Mouse (Mus musculus) myocyte (in vitro differentiated cells): Measurements from ENCODE around the gene Pdrg1. TPM values are rescaled to one million over a fixed set of nuclear protein-coding genes. Genes with fewer than 3 reads are reported as not detected.

ENCODE experiments used
- H3K27me3 ChIP-seq: one replicate; pipeline ENCODE4 v1.6.1; 2011; ENCODE audit not compliant: control insufficient read depth, insufficient read depth, insufficient read length
- H3K36me3 ChIP-seq: one replicate; pipeline ENCODE4 v1.6.1; 2011; ENCODE audit not compliant: control insufficient read depth, insufficient read depth
- H3K4me2 ChIP-seq: one replicate; pipeline ENCODE4 v1.6.1; 2011; ENCODE audit warnings: low read depth, control low read depth
- H3K4me3 ChIP-seq: one replicate; pipeline ENCODE4 v1.5.1; 2011; ENCODE audit warnings: mild to moderate bottlenecking, control low read depth, moderate library complexity
- H3K79me2 ChIP-seq: one replicate; pipeline ENCODE4 v1.6.1; 2011; ENCODE audit not compliant: control insufficient read depth, insufficient read depth
- H3ac ChIP-seq: one replicate; pipeline ENCODE4 v1.6.1; 2011; ENCODE audit not compliant: control insufficient read depth, insufficient read length
- CEBPB ChIP-seq: IDR thresholded peaks from 2 replicates; pipeline ENCODE4 v1.6.1; 2011; ENCODE audit warnings: mild to moderate bottlenecking, moderate library complexity; ENCODE audit not compliant: poor library complexity, insufficient read depth, severe bottlenecking
- E2F4 ChIP-seq: IDR thresholded peaks from one replicate; pipeline ENCODE4 v1.6.1; 2011; ENCODE audit warnings: mild to moderate bottlenecking, control low read depth, moderate library complexity; ENCODE audit not compliant: insufficient read depth
- MAX ChIP-seq: IDR thresholded peaks from one replicate; pipeline ENCODE4 v1.6.1; 2011; ENCODE audit warnings: low read depth, mild to moderate bottlenecking, control low read depth
- MYOD1 ChIP-seq, 3 experiments: IDR thresholded peaks; one replicate each; pipeline ENCODE4 v1.6.1; 2011; ENCODE audit warnings: control low read depth in 2 of 3, low read depth in 2 of 3, mild to moderate bottlenecking in 2 of 3, moderate library complexity in 1 of 3; ENCODE audit not compliant: insufficient read length in 2 of 3, control insufficient read depth in 1 of 3
- MYOG ChIP-seq, 3 experiments: IDR thresholded peaks; one replicate each; pipeline ENCODE4 v1.6.1; 2011; ENCODE audit warnings: control low read depth in 2 of 3, low read depth in 2 of 3, mild to moderate bottlenecking in 2 of 3; ENCODE audit not compliant: insufficient read length in 2 of 3, control insufficient read depth in 1 of 3, insufficient read depth in 1 of 3
- POLR2A ChIP-seq: IDR thresholded peaks from one replicate; pipeline ENCODE4 v1.6.1; 2011; ENCODE audit warnings: low read depth, mild to moderate bottlenecking, control low read depth, moderate library complexity; ENCODE audit not compliant: insufficient read length
- POLR2AphosphoS2 ChIP-seq: IDR thresholded peaks from one replicate; pipeline ENCODE4 v1.6.1; 2011; ENCODE audit warnings: low read depth, control low read depth; ENCODE audit not compliant: insufficient read length
- REST ChIP-seq: IDR thresholded peaks from one replicate; pipeline ENCODE4 v1.6.1; 2011; ENCODE audit warnings: mild to moderate bottlenecking, control low read depth, moderate library complexity; ENCODE audit not compliant: insufficient read depth, insufficient read length
- SRF ChIP-seq: IDR thresholded peaks from one replicate; pipeline ENCODE4 v1.6.1; 2011; ENCODE audit warnings: low read depth; ENCODE audit not compliant: control insufficient read depth, insufficient read length
- TCF12 ChIP-seq: IDR thresholded peaks from one replicate; pipeline ENCODE4 v1.6.1; 2011; ENCODE audit warnings: mild to moderate bottlenecking, control low read depth; ENCODE audit not compliant: poor library complexity, insufficient read depth, severe bottlenecking
- TCF3 ChIP-seq: IDR thresholded peaks from one replicate; pipeline ENCODE4 v1.6.1; 2011; ENCODE audit warnings: low read depth, control low read depth; ENCODE audit not compliant: insufficient read length
- USF1 ChIP-seq: IDR thresholded peaks from one replicate; pipeline ENCODE4 v1.6.1; 2011; ENCODE audit warnings: low read depth, mild to moderate bottlenecking, control low read depth, moderate library complexity
- polyA plus RNA-seq: library from polyadenylated mRNA; unstranded; fragments of >200 nt; fragmentation: generic; extraction: Trizol; gene quantifications from one replicate; pipeline ENCODE4 v1.2.1, GENCODE M21; 2012; ENCODE audit warnings: missing spikeins

Pdrg1 gene
- polyA plus RNA-seq, 1 experiment = 79.6 TPM

DNA sequence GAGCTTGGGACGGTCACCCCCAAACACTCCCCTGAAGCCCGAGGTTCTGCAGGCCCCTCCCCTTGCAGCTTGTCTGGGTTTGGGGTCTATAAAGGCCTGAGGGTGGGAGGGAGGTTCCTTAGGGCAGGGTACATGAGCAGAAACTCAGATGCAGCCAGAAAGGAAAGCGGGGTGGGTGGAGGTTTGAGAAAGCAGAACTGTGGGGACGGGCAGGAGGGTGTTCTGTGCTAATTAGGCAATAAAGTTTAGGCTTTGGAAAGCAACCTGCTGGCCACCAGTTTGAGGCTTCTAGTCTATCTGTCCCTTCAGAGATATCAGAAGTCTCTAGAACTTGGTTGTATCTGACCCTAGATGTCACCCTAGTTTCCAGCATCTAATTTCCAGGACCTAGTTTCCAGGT is 43.1 kb upstream of the Pdrg1 start:
- no peak overlapping the region for H3K4me3 ChIP-seq
- H3K4me2 ChIP-seq = no peak overlapping the region
- H3ac ChIP-seq = no peak overlapping the region
- H3K79me2 ChIP-seq = no peaks in the 10 kb centered on the region
- TF ChIP-seq MYOD1 (IDR thresholded peaks at IDR 0.05; ENCODE audit: control insufficient read depth in 1 of 3, insufficient read length in 2 of 3, low read depth in 2 of 3) = no peak
- TF ChIP-seq POLR2A = no peak
- TF ChIP-seq SRF = no peak
- no peak for TF ChIP-seq E2F4
- no peak for TF ChIP-seq POLR2AphosphoS2
- no peak for TF ChIP-seq TCF3
- H3K27me3 ChIP-seq = peaks cover 63% of the 10 kb centered on the region
- H3K36me3 ChIP-seq = no peaks in the 10 kb centered on the region

DNA sequence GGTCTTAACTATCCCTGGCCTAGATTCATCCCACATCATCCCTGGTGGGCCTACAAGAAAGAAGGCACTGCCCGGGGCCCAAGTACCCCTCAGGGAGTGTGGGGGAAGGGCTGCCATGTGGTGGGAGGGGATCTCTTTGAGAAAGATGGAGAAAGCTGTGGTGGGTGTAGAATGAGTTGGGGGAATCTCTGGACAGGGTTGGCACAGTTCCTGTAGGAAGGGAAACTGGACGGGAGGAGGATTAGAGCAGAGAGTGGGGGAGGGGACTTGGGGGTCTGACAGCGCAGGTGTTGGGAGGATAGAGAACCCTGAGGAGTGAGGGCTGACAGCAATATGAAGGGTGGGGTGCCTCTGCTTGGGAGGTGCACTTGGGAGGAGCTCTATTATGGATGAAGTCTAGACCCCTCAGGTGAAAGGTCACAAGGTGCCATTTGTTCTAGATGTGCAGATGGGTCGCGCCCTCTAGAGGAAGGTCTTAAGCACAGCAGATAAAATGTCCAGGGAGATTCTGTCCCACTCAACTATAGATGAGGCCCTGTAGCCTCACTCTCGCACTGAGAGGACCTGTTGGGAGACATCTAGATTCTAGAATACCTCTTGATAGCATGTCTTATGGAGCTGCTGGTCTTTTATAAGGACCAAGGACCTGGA is 40.2 kb upstream of the Pdrg1 start:
- TF ChIP-seq POLR2AphosphoS2 (no peak), SRF (no peak), MYOD1 (IDR thresholded peaks at IDR 0.05; ENCODE audit: control insufficient read depth in 1 of 3, insufficient read length in 2 of 3, low read depth in 2 of 3) (no peak), TCF3 (no peak), MYOG (IDR thresholded peaks at IDR 0.05; ENCODE audit: control insufficient read depth in 1 of 3, insufficient read depth in 1 of 3, insufficient read length in 2 of 3, low read depth in 2 of 3) (no peak), E2F4 (no peak), REST (no peak), MAX (no peak), POLR2A (no peak), USF1 (no peak), CEBPB (no peak), TCF12 (no peak)
- H3K27me3 ChIP-seq = peaks cover 73% of the 10 kb centered on the region
- H3ac ChIP-seq = no peak overlapping the region
- H3K36me3 ChIP-seq = no peaks in the 10 kb centered on the region
- no peak overlapping the region for H3K4me3 ChIP-seq
- H3K79me2 ChIP-seq = no peaks in the 10 kb centered on the region
- no peak overlapping the region for H3K4me2 ChIP-seq

DNA sequence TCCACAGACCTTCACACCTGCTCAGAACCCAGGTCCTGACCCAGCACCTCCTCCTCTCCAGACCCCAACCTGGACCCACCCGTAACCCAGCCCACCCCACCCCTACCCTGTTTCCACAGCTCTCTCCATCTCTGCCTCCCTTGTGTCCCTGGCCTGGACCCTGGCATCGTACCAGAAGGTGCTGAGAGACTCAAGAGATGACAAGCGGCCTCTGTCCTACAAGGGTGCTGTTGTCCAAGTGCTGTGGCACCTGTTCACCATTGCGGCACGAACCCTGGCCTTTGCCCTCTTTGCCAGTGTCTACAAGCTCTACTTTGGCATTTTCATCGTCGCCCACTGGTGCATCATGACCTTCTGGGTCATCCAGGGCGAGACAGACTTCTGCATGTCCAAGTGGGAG is 38.7 kb upstream of the Pdrg1 start:
- Histone ChIP-seq H3K79me2 (no peaks in the 10 kb centered on the region), H3K36me3 (no peaks in the 10 kb centered on the region), H3ac (no peak overlapping the region), H3K4me2 (no peak overlapping the region), H3K4me3 (no peak overlapping the region), H3K27me3 (peaks cover 67% of the 10 kb centered on the region)
- TF ChIP-seq MYOG (IDR thresholded peaks at IDR 0.05; ENCODE audit: control insufficient read depth in 1 of 3, insufficient read depth in 1 of 3, insufficient read length in 2 of 3, low read depth in 2 of 3) (no peak), SRF (no peak), TCF12 (no peak), CEBPB (no peak), E2F4 (no peak), POLR2AphosphoS2 (no peak), USF1 (no peak), MYOD1 (IDR thresholded peaks at IDR 0.05; ENCODE audit: control insufficient read depth in 1 of 3, insufficient read length in 2 of 3, low read depth in 2 of 3) (no peak), REST (no peak), POLR2A (no peak), TCF3 (no peak), MAX (no peak)

DNA sequence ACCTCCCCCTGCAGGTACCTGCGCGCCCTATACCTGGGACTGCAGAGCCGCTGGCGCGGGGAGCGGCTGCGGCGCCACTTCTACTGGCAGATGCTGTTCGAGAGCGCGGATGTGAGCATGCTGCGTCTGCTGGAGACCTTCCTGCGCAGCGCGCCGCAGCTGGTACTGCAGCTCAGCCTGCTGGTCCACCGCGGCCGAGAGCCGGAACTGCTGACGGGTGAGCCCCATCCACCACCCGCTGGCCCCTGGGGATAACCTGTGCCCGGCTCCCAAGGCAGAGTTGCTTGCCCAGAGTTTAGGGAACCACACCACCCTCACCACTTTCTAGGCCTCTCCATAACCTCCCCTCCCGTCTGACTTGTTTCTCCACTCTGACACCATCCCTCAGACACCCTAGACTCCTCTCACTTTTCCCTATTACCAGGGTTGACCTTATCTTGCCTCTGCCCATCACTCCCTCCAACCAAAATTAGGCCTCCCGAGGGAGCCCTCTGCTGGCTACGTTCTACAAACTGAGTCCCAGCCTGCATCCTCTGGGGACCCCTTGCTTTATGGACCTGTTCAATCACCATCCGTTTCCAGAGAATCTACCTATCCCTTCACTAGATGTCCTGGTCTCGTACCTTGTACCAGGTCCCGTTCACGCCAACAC is 37.6 kb upstream of the Pdrg1 start:
- no peaks in the 10 kb centered on the region for H3K36me3 ChIP-seq
- H3ac ChIP-seq = no peak overlapping the region
- H3K4me3 ChIP-seq = no peak overlapping the region
- peaks cover 67% of the 10 kb centered on the region for H3K27me3 ChIP-seq
- TF ChIP-seq TCF3 (no peak), CEBPB (no peak), POLR2AphosphoS2 (no peak), TCF12 (no peak), MYOG (IDR thresholded peaks at IDR 0.05; ENCODE audit: control insufficient read depth in 1 of 3, insufficient read depth in 1 of 3, insufficient read length in 2 of 3, low read depth in 2 of 3) (no peak), SRF (no peak)
- H3K4me2 ChIP-seq = no peak overlapping the region
- no peaks in the 10 kb centered on the region for H3K79me2 ChIP-seq

DNA sequence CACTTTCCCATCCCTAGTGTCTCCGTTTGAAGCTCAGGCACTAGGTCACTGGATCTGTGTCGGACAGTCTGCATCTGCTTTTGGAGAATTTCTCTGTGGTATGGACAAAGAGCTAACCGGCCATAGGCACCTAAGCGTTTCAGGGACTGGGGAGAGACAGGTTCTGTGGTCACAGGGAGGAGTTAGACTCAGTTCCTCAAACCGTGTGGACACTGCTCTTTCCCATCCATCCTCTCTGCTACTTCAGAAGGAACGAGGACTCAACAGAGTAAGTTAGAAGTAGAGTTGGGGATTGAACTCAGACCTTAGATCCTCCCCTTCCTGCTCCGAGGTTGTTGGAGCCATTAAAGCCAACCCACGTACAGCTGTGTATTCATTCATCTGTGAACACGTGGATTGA is 36.3 kb upstream of the Pdrg1 start:
- Histone ChIP-seq H3K4me2 (no peak overlapping the region), H3K79me2 (no peaks in the 10 kb centered on the region), H3K36me3 (no peaks in the 10 kb centered on the region), H3K4me3 (no peak overlapping the region), H3ac (no peak overlapping the region), H3K27me3 (peaks cover 66% of the 10 kb centered on the region)
- TF ChIP-seq TCF3 (no peak), MYOG (IDR thresholded peaks at IDR 0.05; ENCODE audit: control insufficient read depth in 1 of 3, insufficient read depth in 1 of 3, insufficient read length in 2 of 3, low read depth in 2 of 3) (no peak), TCF12 (no peak), CEBPB (no peak), MAX (no peak), POLR2AphosphoS2 (no peak), POLR2A (no peak), MYOD1 (IDR thresholded peaks at IDR 0.05; ENCODE audit: control insufficient read depth in 1 of 3, insufficient read length in 2 of 3, low read depth in 2 of 3) (no peak), REST (no peak), USF1 (no peak), SRF (no peak), E2F4 (no peak)
